Mouse (Mus musculus): Measurements from ENCODE around the gene Ucp3. TPM values are rescaled to one million over a fixed set of nuclear protein-coding genes. Genes with fewer than 3 reads are reported as not detected.

Gene Ucp3
- total RNA-seq (2023) = 0.47 TPM

GRCm38 (mm10) chr7:100472777-100473176, at the start of gene Ucp3:
Gene Ucp3, plus strand, starts transcription at chr7:100472990.

GRCm38 (mm10) chr7:100493117-100493483, 20.3 kb downstream of the Ucp3 start, which contains the start of gene Ucp2:
Gene Ucp2, plus strand, starts transcription at chr7:100493337.

GRCm38 (mm10) chr7:100514573-100514972, 41.8 kb downstream of the Ucp3 start, which contains the start of gene Dnajb13:
Gene Dnajb13, minus strand, starts transcription at chr7:100514960.

Other genes starting within 250 kb of the Ucp3 start
- 34.4 TPM for gene Pgm2l1, start 245.6 kb upstream of the Ucp3 start, total RNA-seq (2023)
- 0.41 TPM for gene P4ha3, start 187.5 kb upstream of the Ucp3 start, total RNA-seq (2023)
- 68.1 TPM for gene C2cd3, start 100.8 kb upstream of the Ucp3 start, total RNA-seq (2023)
- 57.1 TPM for gene Ppme1, start 100.7 kb upstream of the Ucp3 start, total RNA-seq (2023)
- 710 TPM for gene Ucp2, start 20.3 kb downstream of the Ucp3 start, total RNA-seq (2023)
- gene Dnajb13, start 42.0 kb downstream of the Ucp3 start, total RNA-seq (2023) = 2.9 TPM
- gene Coa4, start 64.1 kb downstream of the Ucp3 start, total RNA-seq (2023) = 6.7 TPM
- gene Rab6a, start 134.4 kb downstream of the Ucp3 start, total RNA-seq (2023) = 61.5 TPM
- gene Mrpl48, start 135.3 kb downstream of the Ucp3 start, total RNA-seq (2023) = 36.1 TPM
- gene Plekhb1, start 189.4 kb downstream of the Ucp3 start, total RNA-seq (2023) = not detected
- gene Fam168a, start 233.6 kb downstream of the Ucp3 start, total RNA-seq (2023) = 49.7 TPM